Mouse (Mus musculus): Measurements from ENCODE around the gene Ablim1.

Ablim1 gene

GRCm38 (mm10) chr19:57255157-57255556 lies 59.6 kb downstream of the Ablim1 start:
- DNase-seq = no peak

- no peak for DNase-seq
These were observed 61.8 kb downstream of the Ablim1 start for GRCm38 (mm10) chr19:57252692-57253448.

GRCm38 (mm10) chr19:57248781-57249180 lies 65.9 kb downstream of the Ablim1 start:
- no peak for DNase-seq

GRCm38 (mm10) chr19:57247221-57247620 lies 67.5 kb downstream of the Ablim1 start:
- DNase-seq = no peak

GRCm38 (mm10) chr19:57244281-57244680 lies 70.4 kb downstream of the Ablim1 start:
- no peak for DNase-seq

- no peak for DNase-seq
These were observed 71.1 kb downstream of the Ablim1 start for GRCm38 (mm10) chr19:57243606-57244005.

GRCm38 (mm10) chr19:57243191-57243590 lies 71.5 kb downstream of the Ablim1 start:
- no peak for DNase-seq

GRCm38 (mm10) chr19:57241363-57242192 lies 73.1 kb downstream of the Ablim1 start:
- no peak for DNase-seq

GRCm38 (mm10) chr19:57240259-57240658 lies 74.5 kb downstream of the Ablim1 start:
- no peak for DNase-seq

- no peak for DNase-seq
These were observed 75.4 kb downstream of the Ablim1 start for GRCm38 (mm10) chr19:57239176-57239784.

GRCm38 (mm10) chr19:57238461-57238860 lies 76.3 kb downstream of the Ablim1 start:
- no peak for DNase-seq

GRCm38 (mm10) chr19:57237534-57237933 lies 77.2 kb downstream of the Ablim1 start:
- no peak for DNase-seq

GRCm38 (mm10) chr19:57236647-57237046 lies 78.1 kb downstream of the Ablim1 start:
- no peak for DNase-seq

- no peak for DNase-seq
These were observed 78.8 kb downstream of the Ablim1 start for GRCm38 (mm10) chr19:57235931-57236330.

- DNase-seq = no peak
These were observed 83.7 kb downstream of the Ablim1 start for GRCm38 (mm10) chr19:57230996-57231395.

- DNase-seq = no peak
These were observed 85.6 kb downstream of the Ablim1 start for GRCm38 (mm10) chr19:57229161-57229560.

- DNase-seq = no peak
These were observed 86.1 kb downstream of the Ablim1 start for GRCm38 (mm10) chr19:57228576-57228975.

- DNase-seq = no peak
These were observed 90.3 kb downstream of the Ablim1 start for GRCm38 (mm10) chr19:57224390-57224789.

GRCm38 (mm10) chr19:57223686-57224085 lies 91.0 kb downstream of the Ablim1 start:
- DNase-seq = no peak

GRCm38 (mm10) chr19:57222657-57223056 lies 92.1 kb downstream of the Ablim1 start:
- no peak for DNase-seq

GRCm38 (mm10) chr19:57221684-57222235 lies 93.0 kb downstream of the Ablim1 start:
- no peak for DNase-seq

GRCm38 (mm10) chr19:57219758-57220157 lies 95.0 kb downstream of the Ablim1 start:
- DNase-seq = no peak

GRCm38 (mm10) chr19:57217161-57217560 lies 97.6 kb downstream of the Ablim1 start:
- no peak for DNase-seq
